Mouse (Mus musculus) kidney, adult 8-10 months (tissue): ENCODE data around the gene Edn1.

Source experiments
- DNase-seq, 2 experiments: peaks; one replicate each; pipeline ENCODE4 v3.0.0; 2022

The Edn1 gene

DNA sequence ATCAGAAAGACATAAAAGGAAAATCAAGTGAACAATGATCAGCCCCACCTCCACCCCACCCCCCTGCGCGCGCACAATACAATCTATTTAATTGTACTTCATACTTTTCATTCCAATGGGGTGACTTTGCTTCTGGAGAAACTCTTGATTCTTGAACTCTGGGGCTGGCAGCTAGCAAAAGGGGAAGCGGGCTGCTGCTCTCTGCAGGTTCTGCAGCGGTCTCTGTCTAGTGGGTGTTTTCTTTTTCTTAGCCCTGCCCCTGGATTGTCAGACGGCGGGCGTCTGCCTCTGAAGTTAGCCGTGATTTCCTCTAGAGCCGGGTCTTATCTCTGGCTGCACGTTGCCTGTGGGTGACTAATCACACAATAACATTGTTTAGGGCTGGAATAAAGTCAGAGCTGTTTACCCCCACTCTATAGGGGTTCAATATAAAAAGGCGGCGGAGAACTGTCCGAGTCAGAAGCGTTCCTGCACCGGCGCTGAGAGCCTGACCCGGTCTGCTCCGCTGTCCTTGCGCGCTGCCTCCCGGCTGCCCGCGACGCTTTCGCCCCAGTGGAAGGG lies at the start of gene Edn1:
Edn1 (plus strand) TSS at position 316 of the 561 bp plus-strand sequence.
- DNase-seq = peak; percentile 46

- DNase-seq = no peak
Measured at GRCm38 (mm10) chr13:42253821-42254220, 47.5 kb upstream of the Edn1 start.

- DNase-seq = no peak
Measured at GRCm38 (mm10) chr13:42255105-42255504, 46.2 kb upstream of the Edn1 start.

DNA sequence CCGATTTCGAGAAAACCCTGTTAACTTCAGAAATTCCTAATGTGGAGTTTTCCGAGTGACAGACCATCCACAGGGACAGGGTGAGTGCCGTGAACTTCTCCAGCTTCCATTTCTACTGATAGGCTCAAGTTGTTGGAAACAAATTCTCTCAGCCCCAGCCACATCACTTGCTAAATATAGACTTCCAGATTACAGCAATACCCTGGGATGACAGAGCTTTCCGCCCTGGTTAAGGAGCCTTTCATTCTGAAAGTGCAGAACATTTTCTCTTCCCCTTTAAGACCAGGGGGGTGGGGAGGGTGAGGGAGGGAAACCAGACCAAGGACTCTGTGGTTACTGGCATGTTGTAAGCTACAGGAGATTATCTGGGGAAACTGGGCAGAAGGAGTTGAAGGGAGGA lies 42.9 kb upstream of the Edn1 start:
- DNase-seq = no peak

DNA sequence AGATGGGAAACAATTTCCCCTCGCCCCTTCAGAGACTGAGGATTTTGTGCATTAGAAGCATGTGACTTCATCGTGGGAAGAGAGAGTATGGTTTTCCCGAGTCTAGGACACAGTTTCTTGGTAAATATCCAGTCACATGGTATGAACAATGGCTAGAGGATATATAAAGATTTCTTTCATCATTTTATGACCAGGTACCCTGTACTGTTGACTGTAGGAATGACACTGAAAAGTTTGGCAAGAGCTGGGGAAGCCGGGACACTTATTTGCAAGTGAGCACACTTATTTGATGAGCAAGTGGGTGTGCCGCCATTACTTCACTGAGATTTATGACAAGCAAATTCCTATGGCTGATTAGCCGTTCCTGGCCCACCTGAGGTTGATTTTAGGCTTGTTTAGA lies 40.6 kb upstream of the Edn1 start:
- DNase-seq = no peak

- no peak for DNase-seq
Measured at GRCm38 (mm10) chr13:42270051-42270450, 31.2 kb upstream of the Edn1 start.

- DNase-seq = no peak
Measured at GRCm38 (mm10) chr13:42276774-42277454, 24.4 kb upstream of the Edn1 start.

GRCm38 (mm10) chr13:42277751-42278150 lies 23.5 kb upstream of the Edn1 start:
- DNase-seq = peak; percentile 84

DNA sequence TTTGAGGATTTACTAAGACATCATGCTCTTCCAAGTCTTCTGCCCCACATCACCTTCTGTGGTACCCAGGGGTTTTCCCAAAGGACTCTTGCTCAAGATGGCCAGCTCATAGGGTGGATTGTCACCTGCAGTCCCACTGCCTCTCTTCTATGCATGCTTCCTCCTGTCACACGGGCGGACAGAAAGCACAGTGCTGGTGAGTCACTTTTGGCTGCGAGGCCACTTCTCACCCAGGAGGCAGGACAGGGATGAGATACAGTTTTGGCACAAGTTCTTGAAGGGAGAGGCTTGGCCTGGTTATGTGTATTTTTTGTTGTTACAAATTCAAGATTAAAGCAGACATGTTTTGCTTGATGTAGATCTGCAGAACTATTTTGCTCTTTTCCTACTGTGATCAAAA lies 15.4 kb upstream of the Edn1 start:
- no peak for DNase-seq

GRCm38 (mm10) chr13:42286768-42287167 lies 14.5 kb upstream of the Edn1 start:
- no peak for DNase-seq

DNA sequence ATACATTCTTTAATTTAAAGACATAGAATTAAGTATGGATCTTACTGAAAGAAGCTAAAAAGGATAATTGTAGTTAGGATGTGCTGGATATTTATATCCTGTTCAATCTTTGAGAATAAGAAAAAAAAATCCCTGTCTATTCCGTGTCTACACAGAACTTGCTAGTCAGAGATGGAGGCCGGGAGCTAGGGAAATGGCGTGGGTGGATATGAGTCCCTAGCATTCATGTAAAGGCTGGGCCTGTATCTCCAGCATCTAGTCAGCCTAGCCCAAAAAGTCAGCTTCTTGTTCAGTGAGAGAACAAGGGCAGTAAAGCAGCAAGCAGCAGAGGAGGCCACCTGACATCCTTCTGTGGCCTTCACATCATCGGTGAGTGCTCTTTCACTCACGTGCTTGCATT lies 8.7 kb upstream of the Edn1 start:
- DNase-seq = no peak

DNA sequence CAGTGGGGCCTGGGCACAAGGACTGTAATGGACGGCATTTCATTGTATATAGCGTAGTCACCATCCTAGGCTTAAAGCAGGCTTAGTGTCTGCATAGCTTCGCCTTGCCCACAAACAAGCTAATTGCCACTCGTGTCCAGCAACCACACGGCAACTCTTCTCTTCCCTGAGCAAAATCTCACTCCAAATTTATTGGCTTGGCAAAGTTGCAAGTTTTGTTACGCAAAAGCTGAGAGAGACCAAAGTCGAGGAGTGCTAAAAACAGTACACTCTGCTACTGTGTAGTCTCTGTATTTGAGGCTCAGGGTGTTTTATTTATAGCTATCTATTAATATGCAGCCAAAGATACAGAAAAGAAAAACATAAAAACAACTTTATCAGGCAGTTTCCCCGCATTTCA lies 3.0 kb upstream of the Edn1 start:
- peak; percentile 60 to 77 for DNase-seq

DNA sequence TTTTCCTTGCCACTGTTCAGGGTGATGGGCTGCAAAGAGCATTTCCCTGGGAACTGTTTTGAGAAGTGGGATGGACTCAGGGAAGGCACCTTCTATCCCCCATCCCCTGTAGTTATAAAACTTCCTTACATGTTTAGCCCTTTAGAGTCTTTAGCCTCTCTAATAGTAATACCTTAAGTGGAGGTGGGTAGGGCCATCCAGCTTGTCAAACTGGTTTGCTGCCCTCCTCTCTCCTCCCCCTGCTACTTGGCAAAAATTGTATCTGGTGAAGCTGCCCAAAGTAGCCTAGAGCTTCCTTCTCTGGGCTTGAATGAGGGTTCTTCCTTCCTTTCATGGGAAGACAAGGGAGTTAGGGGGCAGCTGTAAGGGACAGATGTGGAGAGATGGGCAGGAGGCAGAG lies 2.5 kb upstream of the Edn1 start:
- DNase-seq = peak in 1 of 2 experiments; percentile 18

GRCm38 (mm10) chr13:42300567-42300966 lies 709 bp upstream of the Edn1 start:
- DNase-seq = peak; percentile 72 to 88

DNA sequence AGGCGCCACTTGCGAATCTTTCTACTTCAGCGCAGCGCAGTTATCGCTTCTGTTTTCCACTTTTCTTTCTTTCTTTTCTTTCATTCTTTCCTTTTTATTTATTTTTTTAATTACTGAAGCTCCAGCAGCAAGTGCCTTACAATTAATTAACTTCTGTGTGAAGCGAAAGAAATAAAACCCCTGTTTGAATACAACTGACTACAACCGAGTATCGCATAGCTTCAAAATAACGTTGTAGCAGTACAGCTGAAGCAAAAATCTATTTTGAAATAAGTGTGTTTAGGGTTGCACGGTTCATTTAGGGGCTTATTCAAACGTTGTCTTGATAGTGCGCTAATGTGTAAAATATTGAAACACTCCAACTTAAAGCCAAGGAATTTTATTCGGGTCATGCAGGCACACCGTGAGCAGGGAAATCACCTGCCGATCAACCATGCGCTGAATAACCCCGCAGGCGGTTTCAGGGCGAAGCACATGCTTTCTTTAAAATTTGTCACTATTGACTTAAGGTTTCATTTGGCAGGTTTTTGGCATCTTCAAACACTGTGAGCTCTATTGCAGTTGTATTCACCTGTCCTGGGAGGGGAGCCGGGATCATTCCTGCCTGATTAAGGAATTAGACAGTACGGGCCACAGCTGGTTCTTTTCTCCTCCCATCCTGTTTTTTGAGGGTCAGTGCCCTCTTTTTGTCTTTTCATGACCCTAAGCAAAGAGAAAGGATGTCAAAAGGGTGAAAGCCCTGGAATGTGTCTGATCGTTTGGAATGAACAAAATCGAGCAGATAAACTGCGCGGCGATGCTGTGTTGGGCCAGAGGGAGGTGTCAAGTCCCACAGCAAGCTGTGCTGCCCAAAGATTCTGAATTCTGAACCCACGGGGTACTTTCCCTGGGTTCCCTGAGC lies 935 bp downstream of the Edn1 start:
- DNase-seq = peak in 1 of 2 experiments; percentile 28

DNA sequence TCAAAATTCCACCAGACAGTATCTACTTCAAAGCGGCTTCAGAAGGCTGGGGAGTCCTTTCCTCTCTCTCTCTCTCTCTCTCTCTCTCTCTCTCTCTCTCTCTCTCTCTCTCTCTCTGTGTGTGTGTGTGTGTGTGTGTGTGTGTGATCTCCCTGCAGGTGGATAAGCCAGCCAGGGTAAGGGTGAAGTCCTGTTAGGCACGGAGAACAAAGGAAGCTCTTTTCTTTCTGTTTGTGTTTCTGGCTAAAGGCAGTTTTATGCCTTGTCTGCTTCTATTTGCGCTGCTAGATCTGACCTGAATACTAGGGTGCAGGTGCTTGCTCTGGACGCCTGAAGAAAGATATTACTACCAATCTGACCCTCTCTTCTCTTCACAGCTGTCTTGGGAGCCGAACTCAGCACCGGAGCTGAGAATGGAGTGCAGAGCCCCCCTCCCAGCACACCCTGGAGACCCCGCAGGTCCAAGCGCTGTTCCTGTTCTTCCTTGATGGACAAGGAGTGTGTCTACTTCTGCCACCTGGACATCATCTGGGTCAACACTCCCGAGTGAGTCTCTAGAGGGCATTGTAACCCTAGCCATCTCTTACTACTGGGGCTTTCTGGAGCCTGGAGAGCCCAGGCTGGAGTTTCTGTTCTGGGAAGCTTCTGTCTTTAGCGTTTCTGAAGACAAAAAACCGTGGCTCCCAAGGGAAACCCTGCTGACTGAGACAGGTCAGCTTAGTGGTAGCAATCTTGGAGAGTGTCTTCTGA lies 2.1 kb downstream of the Edn1 start:
- DNase-seq = peak; percentile 59 to 62

DNA sequence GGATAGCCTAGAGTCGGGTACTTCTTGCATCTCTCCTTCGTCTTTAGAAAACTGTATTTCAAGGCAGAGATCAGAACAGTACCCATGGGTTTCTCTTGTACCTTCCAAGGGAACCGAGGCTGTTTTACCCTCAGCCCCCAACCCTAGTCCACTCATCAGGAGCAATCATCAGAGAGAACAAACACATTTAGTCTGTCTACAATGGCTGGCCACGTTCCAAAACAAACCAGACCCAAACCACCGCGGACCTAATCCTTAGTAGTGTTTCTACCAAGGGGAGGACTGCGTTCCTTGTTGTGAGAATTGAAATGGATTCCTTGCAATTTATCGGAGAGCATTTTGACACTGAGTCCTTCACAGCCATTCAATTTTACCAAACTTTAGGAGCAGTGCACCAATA lies 2.9 kb downstream of the Edn1 start:
- no peak for DNase-seq

DNA sequence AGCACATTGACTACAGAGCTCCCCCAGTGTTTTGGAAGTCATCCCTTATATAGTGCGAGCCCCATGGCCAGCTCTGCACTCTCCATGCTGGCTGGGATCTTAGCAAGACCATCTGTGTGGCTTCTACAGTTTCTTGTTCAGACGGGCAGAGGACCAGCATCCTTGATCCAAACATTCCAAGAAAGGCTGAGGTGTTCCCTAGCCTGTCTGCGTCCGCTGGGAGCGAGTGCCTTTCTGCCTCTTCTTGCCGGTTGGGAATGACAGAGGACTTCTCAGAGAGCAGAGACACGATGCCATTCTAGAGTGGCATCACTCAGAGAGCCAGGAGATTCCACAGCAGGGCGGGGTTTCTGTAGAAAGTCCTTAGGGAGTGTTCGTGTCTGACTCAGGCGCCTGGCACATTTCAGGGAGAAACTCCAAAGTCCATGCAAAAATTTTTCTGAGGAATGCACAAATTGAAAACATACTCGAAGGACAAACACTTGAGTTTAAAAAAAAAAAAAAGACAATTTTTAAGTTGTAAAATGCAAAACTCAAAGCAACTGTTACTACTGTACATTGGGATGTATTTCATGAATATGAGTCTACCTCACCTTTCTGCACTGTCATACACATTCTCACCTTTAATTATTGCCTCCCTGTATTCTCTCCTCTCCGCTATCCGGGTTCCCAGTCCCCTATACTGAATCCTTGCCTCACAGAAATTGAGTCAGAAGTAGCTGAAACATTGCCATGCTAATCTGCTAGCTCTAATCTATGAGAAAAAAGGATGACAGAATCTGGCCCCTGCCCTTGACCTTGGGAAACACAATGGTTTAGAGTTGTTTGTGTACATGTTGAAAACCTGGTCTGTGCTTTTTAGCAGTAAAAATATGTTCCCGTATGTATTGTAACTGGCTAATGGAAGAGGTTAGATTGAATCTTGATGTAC lies 5.9 kb downstream of the Edn1 start:
- DNase-seq = no peak

DNA sequence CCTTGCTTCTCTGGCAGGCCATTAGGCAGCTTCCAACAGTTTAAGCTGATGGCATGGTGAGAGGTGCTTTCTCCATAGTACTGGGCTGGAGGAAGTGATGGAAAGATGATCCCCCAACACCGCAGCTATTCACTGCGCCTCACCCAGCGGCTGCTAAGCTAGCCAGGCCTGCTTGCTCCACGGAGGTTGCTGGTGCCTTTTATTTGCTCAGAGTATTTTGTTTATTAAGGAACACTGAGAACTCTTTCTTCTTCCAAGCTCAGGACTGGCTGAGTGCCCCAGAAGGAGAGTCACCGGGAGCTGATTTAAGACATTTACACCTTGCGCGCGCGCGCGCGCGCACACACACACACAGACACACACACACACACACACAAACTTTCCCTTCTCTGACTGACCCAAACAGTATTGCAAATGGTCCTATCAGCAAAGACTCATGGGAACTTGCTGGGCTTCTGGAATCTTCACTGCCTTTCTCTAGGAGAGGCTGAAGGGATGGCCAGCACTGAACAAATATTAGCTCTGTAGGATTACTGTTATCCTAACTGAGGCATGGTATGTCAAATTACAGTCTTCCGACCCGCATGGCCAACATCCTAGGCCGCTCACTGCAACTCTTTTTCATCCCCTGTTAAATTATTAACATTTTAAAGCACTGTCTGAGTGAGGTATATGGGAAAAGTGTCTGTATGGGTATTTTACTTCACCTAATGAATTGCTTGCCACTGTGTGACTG lies 7.3 kb downstream of the Edn1 start:
- DNase-seq = no peak

DNA sequence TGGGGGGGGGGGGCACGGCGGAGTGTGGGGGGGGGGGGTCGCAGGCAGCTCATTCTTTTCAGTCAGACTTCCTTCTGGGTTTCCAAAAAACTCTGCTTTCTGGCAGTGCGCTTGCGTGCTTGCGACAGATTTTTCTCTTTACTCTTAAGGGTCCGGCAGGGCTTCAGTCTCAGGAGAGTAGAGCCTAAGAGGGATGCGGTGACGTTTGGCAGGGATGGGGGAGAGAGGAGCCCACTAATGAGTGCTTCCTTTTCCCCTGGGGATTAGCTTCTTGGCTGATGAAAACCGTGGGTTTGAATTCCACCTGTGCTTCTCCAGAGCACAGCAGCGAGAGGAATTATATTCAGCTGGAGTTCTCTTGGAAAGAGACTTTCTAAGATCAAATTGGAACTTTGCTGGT lies 8.5 kb downstream of the Edn1 start:
- DNase-seq = no peak

DNA sequence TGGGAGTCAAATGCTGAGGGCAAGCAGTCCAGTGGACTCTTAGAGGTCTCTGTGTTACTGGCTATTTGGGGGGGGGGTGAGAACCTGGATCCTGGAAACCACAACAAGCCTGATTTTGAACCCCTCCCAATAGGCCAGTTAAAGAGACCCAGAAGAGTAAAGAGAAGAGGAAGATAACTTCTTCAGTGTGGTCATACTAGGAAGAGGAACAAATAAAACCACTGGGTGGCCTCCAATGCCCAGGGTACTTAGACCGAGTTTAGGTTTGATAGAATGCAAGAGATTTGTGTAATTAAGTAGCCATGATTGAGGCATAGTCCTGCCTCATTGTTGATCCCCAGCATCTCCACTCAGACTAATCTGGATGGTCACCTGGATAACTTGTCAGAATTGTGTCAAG lies 14.4 kb downstream of the Edn1 start:
- DNase-seq = no peak
